Mouse (Mus musculus): ENCODE measurements around the gene Homer2. TPM values are rescaled to one million over a fixed set of nuclear protein-coding genes. Genes with fewer than 3 reads are reported as not detected.

The Homer2 gene
- total RNA-seq, 4 experiments from 2014 or later = 77.8 to 89.4 (median 88.7) TPM

DNA sequence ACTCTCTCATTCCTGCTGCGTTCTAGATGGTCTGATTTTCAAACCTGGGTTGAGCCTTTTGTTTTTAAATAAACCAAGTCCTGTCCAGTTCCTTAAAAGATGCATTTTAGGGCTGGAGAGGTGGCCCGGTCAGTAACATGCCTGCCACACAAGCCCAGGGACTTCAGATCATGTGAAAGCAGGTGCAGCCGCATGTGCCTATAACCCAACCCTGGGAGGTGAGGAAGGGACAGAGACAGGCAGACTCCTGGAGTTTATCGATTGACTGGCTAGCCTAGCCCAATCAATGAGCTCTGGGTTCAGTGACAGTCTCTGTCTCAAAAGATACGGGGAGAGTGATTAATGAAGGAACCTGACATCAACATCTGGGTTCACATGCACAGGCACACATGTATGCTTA lies 146.1 kb downstream of the Homer2 start:
- no peak for DNase-seq (ENCODE audit: low spot score in 2 of 2)

DNA sequence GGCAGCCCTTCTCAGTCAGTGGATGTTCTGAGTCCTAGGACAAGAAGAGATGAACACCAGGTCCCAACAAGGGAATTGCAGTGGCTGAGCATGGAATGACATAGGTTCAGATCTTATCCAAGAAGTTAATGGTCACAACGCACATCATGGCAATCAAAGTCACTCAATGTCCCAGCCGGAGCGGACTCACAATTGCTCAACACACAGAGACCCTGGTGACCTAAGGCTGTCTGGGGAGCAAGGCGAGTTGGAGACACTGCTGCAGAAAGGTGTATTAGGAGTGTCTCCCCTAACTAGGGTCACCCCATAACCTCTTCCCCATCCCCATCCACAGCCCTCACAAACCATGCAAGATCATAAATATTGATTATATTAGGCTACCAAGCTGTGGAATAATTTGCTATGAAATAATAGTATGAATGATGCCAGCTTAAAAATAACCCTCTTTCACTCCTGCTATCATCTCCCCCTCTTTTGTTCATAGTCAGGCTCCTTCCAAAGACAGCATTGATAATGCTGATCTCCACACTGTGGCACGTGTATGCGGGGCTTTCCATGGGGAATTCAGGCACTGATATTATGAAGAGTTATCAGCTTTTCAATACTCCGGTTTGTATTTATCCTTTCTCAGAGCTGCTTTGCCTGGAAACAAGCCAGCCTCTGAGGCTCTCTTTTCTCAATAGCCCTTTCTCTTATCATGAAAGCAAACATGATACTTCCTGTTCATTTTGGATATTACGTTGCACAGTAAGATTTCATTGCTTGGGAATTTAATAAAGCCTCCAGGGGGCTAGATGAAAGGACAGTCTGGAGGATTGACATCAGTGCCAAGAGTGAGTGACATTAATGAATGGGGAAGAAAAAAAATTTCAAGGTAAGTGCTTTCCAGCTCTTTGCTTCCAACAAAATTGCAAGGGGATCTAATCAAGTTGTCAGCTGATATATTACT lies 147.0 kb downstream of the Homer2 start:
- no peak for DNase-seq (ENCODE audit: low spot score in 2 of 2)

DNA sequence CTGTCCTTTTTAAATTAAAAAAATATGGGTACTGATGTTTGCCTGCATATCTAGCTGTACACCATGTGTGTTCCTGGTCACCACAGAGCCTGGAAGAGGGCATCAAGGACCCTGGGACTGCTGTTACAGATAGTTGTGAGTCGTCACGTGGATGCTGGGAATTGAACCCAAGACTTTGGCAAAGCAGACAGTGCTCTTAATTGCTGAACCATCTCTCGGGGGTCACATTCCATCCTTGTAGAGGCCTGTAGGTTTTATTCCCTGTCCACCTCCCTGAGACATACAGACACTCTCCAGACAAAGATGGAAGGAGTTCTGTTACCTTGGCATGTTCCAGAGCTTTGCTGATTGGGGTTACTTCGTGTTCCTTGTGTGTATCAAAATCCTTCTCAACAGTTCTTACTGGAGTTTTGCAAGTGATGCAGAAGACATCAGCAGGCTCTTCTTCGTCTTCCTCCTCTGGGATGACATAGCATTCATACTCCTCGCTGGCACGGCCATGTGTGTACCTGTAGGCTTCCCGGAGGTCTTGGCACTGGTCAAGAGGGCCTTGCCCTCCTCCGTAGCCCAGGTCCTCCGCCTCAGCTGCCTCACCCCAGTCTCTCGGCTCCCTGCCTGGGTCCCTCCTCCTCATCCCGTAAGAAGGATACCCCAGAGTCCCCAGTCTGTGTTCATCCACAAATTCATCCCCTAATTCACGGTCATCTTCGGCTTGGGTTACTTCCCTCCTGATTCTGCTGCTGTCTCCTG lies 147.9 kb downstream of the Homer2 start:
- DNase-seq (ENCODE audit: low spot score in 2 of 2) = no peak

GRCm38 (mm10) chr7:81557985-81558360 lies 149.4 kb downstream of the Homer2 start:
- DNase-seq (ENCODE audit: low spot score in 2 of 2) = no peak

- no peak for DNase-seq (ENCODE audit: low spot score in 2 of 2)
Measured at GRCm38 (mm10) chr7:81557252-81557984, 149.9 kb downstream of the Homer2 start.

DNA sequence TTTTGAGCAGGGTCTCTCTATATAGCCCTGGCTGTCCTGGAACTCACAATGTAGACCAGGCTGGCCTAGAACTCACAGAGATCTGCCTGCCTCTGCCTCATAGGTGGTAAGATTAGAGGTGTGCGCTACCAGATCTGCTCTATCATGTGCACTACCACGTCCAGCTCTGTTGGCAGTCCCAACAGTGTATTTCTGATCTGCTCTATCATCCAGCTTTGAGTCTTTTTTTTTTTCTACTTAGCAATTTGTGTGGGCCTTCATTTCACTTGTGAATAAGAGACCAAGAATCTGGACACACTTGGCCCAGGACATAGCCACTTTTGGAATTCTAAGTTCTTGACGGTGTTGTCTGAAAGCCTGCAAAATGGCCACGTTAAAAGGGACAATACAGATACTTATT lies 150.5 kb downstream of the Homer2 start:
- DNase-seq (ENCODE audit: low spot score in 2 of 2) = no peak

DNA sequence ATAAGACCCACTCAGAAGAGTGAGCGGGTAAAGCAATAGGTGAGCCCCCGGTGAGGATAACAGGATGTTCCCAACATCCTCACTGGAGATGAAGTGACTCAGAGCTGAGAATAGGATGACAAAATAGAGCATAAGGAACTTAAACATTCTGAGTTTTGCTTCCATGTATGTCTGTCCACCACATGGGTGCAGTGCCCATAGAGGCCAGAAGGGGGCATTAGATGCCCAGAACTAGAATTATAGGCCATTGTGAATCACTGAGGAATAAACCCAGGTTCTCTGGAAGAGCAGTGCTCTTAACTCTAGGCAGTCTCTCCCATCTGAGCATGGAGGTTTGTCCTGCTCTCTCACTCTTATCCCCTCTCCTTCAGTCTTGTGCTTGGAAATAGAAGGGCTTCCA lies 153.0 kb downstream of the Homer2 start:
- DNase-seq (ENCODE audit: low spot score in 2 of 2) = no peak

DNA sequence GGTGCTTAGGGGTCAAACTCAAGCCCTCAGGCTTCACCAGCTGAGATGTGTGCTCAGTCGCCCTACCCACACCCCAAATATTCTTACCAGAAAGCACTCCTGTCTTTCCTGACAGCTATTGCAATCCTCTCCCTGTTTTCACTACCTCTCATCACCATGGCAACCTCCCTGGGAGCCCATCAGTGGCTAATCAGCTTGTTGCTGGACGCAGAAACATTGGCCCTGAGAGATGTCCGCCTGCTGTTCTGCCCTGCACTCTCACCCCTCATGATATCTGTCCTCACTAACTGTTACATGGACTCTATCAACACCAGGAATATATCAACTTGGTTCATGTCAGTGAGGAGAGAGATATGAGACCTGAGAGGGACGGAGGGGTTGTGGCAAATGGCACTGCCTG lies 153.7 kb downstream of the Homer2 start:
- no peak for DNase-seq (ENCODE audit: low spot score in 2 of 2)

Other genes starting within 250 kb of the Homer2 start
- gene Ap3b2, start 213.6 kb downstream of the Homer2 start, total RNA-seq (2022) = 100 to 1,000 TPM; 161 to 182 (median 173) TPM
- gene BC048679, start 209.2 kb downstream of the Homer2 start, total RNA-seq (2022) = not detected
- gene Fsd2, start 140.6 kb downstream of the Homer2 start, total RNA-seq (2022) = under 1 TPM; 0.27 to 0.33 (median 0.30) TPM
- gene Whamm, start 136.3 kb downstream of the Homer2 start, total RNA-seq (2022) = 10 to 100 TPM; 20.6 to 23.8 (median 21.0) TPM
- 10 to 100 TPM; 69.5 to 77.5 (median 73.7) TPM for gene Ramac, start 55.4 kb upstream of the Homer2 start, total RNA-seq (2022)
- 10 to 100 TPM; 20.8 to 27.8 (median 25.9) TPM for gene 3110040N11Rik, start 82.0 kb upstream of the Homer2 start, total RNA-seq (2022)
- gene Btbd1, start 121.9 kb upstream of the Homer2 start, total RNA-seq (2022) = 100 to 1,000 TPM in 3 of 4 experiments, 10 to 100 TPM in 1; 97.8 to 114 (median 106) TPM
- not detected for gene Gm10160, start 148.3 kb upstream of the Homer2 start, total RNA-seq (2022)
- 10 to 100 TPM; 16.0 to 21.7 (median 16.8) TPM for gene Tm6sf1, start 151.5 kb upstream of the Homer2 start, total RNA-seq (2022)
- 10 to 100 TPM; 61.8 to 65.0 (median 63.0) TPM for gene Hdgfl3, start 226.9 kb upstream of the Homer2 start, total RNA-seq (2022)

Measured in layer of hippocampus, adult 8-10 months (tissue).